Mouse (Mus musculus) frontal cortex, postnatal 10 days (tissue): ENCODE data around the gene Etv4.

Experiments used
- DNase-seq, 2 experiments: peaks; one replicate each; pipeline ENCODE4 v3.0.0; 2022; ENCODE audit warnings: low spot score in 2 of 2, mixed read lengths in 1 of 2

Gene Etv4

GRCm38 (mm10) chr11:101719986-101720520 lies 65.1 kb downstream of the Etv4 start:
- DNase-seq: no peak
